Mouse (Mus musculus): Measurements from ENCODE around the gene Olfr554. TPM values are rescaled to one million over a fixed set of nuclear protein-coding genes. Genes with fewer than 3 reads are reported as not detected.
"Not testable (repeated sequence)": the region's sequence is repeated elsewhere in the genome, so short reads cannot be mapped to it uniquely, and the experiment has no call there.

Olfr554 gene
- not detected in 2 replicates for total RNA-seq (2014; rRNA removed)
- not detected in 2 replicates for polyA plus RNA-seq (2012; rRNA removed)

GRCm38 (mm10) chr7:102638132-102638531 lies at the start of gene Olfr554:
TSS of gene Olfr554 (plus strand) at chr7:102638432.
- Histone ChIP-seq H3K9ac (ENCODE audit: low read depth, low read length) (no peak within 1 kb of the TSS), H3K4me1 (ENCODE audit: control insufficient read depth, insufficient read depth, low read length) (no peaks in the 10 kb centered on the region), H3K4me3 (ENCODE audit: insufficient read depth, low read depth, low read length) (no peak within 1 kb of the TSS), H3K27me3 (ENCODE audit: control insufficient read depth, insufficient read depth, low read length) (no peaks in the 10 kb centered on the region), H3K79me2 (ENCODE audit: control insufficient read depth, insufficient read depth, low read length) (no peaks in the 10 kb centered on the region), H3K36me3 (ENCODE audit: control insufficient read depth, insufficient read depth, low read length) (no peaks in the 10 kb centered on the region), H3K27ac (replicated peaks; ENCODE audit: insufficient read depth, low read depth, low read length) (no peak within 1 kb of the TSS)
- no peak for DNase-seq (ENCODE audit: extremely low read depth, low read depth, low spot score)
- 66% methylated on average over 1 of the region's 1 CpGs for WGBS
- TF ChIP-seq CTCF (IDR thresholded peaks at IDR 0.05; ENCODE audit: low read depth, low read length) = no peak
- no peak for TF ChIP-seq POLR2A (IDR thresholded peaks at IDR 0.05; ENCODE audit: extremely low read depth, insufficient read depth, low read length)

DNA sequence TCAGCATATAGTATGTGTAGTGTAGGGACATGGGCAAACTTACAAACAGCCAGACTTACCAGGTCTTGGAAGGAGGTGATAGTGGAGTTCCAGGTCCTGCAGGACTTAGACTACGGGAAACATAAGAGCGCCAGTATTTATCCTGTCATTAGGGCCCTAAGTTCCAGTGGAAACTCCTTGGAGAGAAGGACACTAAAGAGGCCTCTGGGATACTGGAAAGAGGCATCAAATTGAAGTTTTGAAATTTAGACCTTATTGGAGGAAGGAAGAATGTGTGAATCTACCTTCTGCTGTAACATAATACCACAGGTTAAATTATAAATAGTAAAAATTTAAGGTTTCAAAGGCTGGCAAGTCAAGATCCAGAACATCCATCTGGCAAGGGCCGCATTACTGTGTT lies 46.4 kb upstream of the Olfr554 start, which contains the start of gene Olfr551:
Gene Olfr551 (minus strand): TSS at position 101 of the 400 bp plus-strand sequence.
- Histone ChIP-seq H3K9ac (ENCODE audit: low read depth, low read length) (no peak within 1 kb of the TSS), H3K27ac (replicated peaks; ENCODE audit: insufficient read depth, low read depth, low read length) (no peak within 1 kb of the TSS), H3K4me3 (ENCODE audit: insufficient read depth, low read depth, low read length) (no peak within 1 kb of the TSS), H3K79me2 (ENCODE audit: control insufficient read depth, insufficient read depth, low read length) (no peaks in the 10 kb centered on the region), H3K4me1 (ENCODE audit: control insufficient read depth, insufficient read depth, low read length) (no peaks in the 10 kb centered on the region), H3K27me3 (ENCODE audit: control insufficient read depth, insufficient read depth, low read length) (no peaks in the 10 kb centered on the region), H3K36me3 (ENCODE audit: control insufficient read depth, insufficient read depth, low read length) (no peaks in the 10 kb centered on the region)
- no peak for DNase-seq (ENCODE audit: extremely low read depth, low read depth, low spot score)
- 95% methylated on average over 3 of the region's 3 CpGs for WGBS
- TF ChIP-seq POLR2A (IDR thresholded peaks at IDR 0.05; ENCODE audit: extremely low read depth, insufficient read depth, low read length) = no peak
- no peak for TF ChIP-seq CTCF (IDR thresholded peaks at IDR 0.05; ENCODE audit: low read depth, low read length)

DNA sequence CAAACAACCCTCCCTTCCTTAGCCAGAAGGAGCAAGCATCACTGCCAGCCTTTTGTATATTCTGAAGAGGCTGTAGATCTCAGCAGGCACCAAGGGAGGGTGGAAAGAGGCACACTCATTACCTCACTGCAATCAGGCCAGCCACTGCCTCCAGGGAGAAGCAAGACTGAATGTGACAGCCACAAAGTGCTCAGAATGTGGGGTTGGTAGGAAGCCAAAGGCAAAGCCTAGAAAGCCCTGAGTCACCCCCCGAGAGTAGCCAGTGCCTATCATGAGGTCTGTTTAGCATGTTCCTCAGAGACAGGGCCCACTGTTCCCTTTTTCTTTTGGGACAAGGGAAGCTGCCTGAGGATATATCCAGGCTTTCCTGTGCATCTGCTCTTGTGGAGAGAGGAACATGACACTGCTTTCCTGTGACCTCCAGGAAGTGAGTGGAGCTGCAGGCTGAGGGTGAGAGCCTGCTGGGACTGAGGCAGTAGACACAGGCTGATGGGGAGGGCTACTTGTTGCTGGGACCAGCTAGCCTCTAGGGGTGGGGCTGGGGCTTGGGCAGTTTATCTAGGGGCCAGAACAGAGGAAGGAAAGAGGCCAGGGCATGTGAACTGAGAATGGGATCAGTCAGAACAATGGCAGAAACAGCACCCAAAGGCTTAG lies 40.7 kb upstream of the Olfr554 start, which contains the start of gene Olfr552:
Gene Olfr552 (plus strand): TSS at position 393 of the 654 bp plus-strand sequence.
- TF ChIP-seq CTCF (IDR thresholded peaks at IDR 0.05; ENCODE audit: low read depth, low read length) (no peak), POLR2A (IDR thresholded peaks at IDR 0.05; ENCODE audit: extremely low read depth, insufficient read depth, low read length) (no peak)
- Histone ChIP-seq H3K79me2 (ENCODE audit: control insufficient read depth, insufficient read depth, low read length) (no peaks in the 10 kb centered on the region), H3K4me1 (ENCODE audit: control insufficient read depth, insufficient read depth, low read length) (no peaks in the 10 kb centered on the region), H3K4me3 (ENCODE audit: insufficient read depth, low read depth, low read length) (no peak within 1 kb of the TSS), H3K27me3 (ENCODE audit: control insufficient read depth, insufficient read depth, low read length) (no peaks in the 10 kb centered on the region), H3K36me3 (ENCODE audit: control insufficient read depth, insufficient read depth, low read length) (no peaks in the 10 kb centered on the region), H3K9ac (ENCODE audit: low read depth, low read length) (no peak within 1 kb of the TSS), H3K27ac (replicated peaks; ENCODE audit: insufficient read depth, low read depth, low read length) (no peak within 1 kb of the TSS)
- DNase-seq (ENCODE audit: extremely low read depth, low read depth, low spot score) = no peak
- 60% methylated on average over 1 of the region's 1 CpGs for WGBS

DNA sequence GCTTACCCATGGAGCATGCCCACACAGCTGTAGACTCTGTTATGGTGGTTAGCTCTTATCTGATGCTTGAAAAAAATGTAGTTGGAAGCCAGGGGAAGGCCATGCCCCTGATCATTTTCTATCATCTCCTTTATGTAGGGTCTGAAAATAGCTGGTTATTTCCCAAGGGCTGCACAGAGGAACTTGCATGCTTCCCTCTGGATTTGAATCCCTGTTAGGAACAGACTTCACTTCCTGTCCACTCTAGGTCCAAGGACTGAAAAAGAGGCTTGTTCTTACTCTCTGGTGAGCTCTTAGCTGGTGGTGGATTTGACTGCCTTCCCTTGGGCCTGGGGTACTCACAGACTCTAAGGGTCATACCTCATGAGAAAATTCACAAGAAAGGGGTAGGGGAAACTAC lies 20.1 kb upstream of the Olfr554 start, which contains the start of gene Olfr553:
Gene Olfr553 (minus strand): TSS at position 101 of the 400 bp plus-strand sequence.
- TF ChIP-seq CTCF (IDR thresholded peaks at IDR 0.05; ENCODE audit: low read depth, low read length) = no peak
- Histone ChIP-seq H3K79me2 (ENCODE audit: control insufficient read depth, insufficient read depth, low read length) (no peaks in the 10 kb centered on the region), H3K36me3 (ENCODE audit: control insufficient read depth, insufficient read depth, low read length) (no peaks in the 10 kb centered on the region), H3K27me3 (ENCODE audit: control insufficient read depth, insufficient read depth, low read length) (no peaks in the 10 kb centered on the region), H3K4me3 (ENCODE audit: insufficient read depth, low read depth, low read length) (no peak within 1 kb of the TSS), H3K9ac (ENCODE audit: low read depth, low read length) (no peak within 1 kb of the TSS), H3K27ac (replicated peaks; ENCODE audit: insufficient read depth, low read depth, low read length) (no peak within 1 kb of the TSS), H3K4me1 (ENCODE audit: control insufficient read depth, insufficient read depth, low read length) (no peaks in the 10 kb centered on the region)
- no peak for DNase-seq (ENCODE audit: extremely low read depth, low read depth, low spot score)

DNA sequence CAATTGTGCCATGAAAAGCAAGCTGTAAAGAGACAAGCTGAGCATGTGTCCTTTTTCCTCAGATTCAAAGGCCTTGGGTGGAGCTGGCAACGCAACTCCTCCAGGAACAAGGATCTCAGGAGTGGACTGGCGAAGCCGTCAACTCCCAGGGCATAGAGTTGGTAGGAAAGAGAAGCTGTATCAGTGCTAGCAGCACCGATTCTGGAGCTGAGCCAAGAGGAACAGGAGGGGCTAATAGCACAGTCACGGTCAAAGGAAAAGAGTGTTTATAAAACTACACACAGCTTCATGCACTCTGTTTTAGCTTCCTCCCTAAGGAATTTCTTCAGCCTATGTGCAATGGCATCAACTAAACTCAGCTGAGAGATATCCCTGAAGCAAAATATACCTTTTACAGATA lies 18.6 kb upstream of the Olfr554 start:
- H3K4me1 ChIP-seq (ENCODE audit: control insufficient read depth, insufficient read depth, low read length) = no peaks in the 10 kb centered on the region
- H3K9ac ChIP-seq (ENCODE audit: low read depth, low read length) = no peak overlapping the region
- DNase-seq (ENCODE audit: extremely low read depth, low read depth, low spot score) = no peak
- no peaks in the 10 kb centered on the region for H3K36me3 ChIP-seq (ENCODE audit: control insufficient read depth, insufficient read depth, low read length)
- no peak overlapping the region for H3K27ac ChIP-seq (replicated peaks; ENCODE audit: insufficient read depth, low read depth, low read length)
- no peak for TF ChIP-seq POLR2A (IDR thresholded peaks at IDR 0.05; ENCODE audit: extremely low read depth, insufficient read depth, low read length)
- TF ChIP-seq CTCF (IDR thresholded peaks at IDR 0.05; ENCODE audit: low read depth, low read length) = no peak
- 62% methylated on average over 5 of the region's 5 CpGs for WGBS
- no peak overlapping the region for H3K4me3 ChIP-seq (ENCODE audit: insufficient read depth, low read depth, low read length)
- H3K79me2 ChIP-seq (ENCODE audit: control insufficient read depth, insufficient read depth, low read length) = no peaks in the 10 kb centered on the region
- no peaks in the 10 kb centered on the region for H3K27me3 ChIP-seq (ENCODE audit: control insufficient read depth, insufficient read depth, low read length)

DNA sequence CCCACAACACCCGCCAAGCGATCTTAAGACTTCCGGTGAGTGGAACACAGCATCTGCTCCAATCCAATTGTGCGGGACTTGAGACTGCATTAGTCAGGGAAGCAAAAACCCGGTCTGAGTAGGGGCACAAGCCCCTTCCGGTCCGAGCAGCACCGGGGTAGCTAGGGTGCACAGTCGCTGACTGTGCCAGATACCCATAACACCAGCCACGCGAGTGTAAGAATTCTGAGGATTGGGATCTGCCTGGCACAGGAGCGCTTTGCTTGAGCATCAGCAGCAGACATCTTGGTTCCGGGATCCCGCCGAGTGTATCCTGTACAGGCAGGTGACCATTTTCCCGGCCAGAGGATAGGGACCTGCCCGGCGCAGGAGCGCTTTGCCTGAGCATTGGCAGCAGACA lies 17.9 kb upstream of the Olfr554 start:
- H3K79me2 ChIP-seq (ENCODE audit: control insufficient read depth, insufficient read depth, low read length); H3K4me3 ChIP-seq (ENCODE audit: insufficient read depth, low read depth, low read length); H3K4me1 ChIP-seq (ENCODE audit: control insufficient read depth, insufficient read depth, low read length); H3K27me3 ChIP-seq (ENCODE audit: control insufficient read depth, insufficient read depth, low read length); DNase-seq (ENCODE audit: extremely low read depth, low read depth, low spot score); H3K36me3 ChIP-seq (ENCODE audit: control insufficient read depth, insufficient read depth, low read length); H3K9ac ChIP-seq (ENCODE audit: low read depth, low read length); H3K27ac ChIP-seq (replicated peaks; ENCODE audit: insufficient read depth, low read depth, low read length): not testable (repeated sequence)
- WGBS = 78% methylated on average over 19 of the region's 19 CpGs
